Mouse (Mus musculus) gastrocnemius, postnatal 4 days (tissue): ENCODE measurements at regions not wholly inside any gene's neighbourhood (a gene's known extent, or its start where the extent isn't known, plus 50 kb on each side); places are given as distances from the start of the nearest gene placed in this dataset.

ENCODE experiments used
- DNase-seq, 2 experiments: peaks; one replicate each; pipeline ENCODE4 v3.0.0; 2021 to 2022; ENCODE audit warnings: low spot score in 2 of 2, mixed read lengths in 2 of 2

- DNase-seq = no peak
Observed at GRCm38 (mm10) chr9:104496220-104496619, 50.9 kb upstream of the Cpne4 start.

- no peak for DNase-seq
Observed at GRCm38 (mm10) chr9:104490696-104491095, 56.4 kb upstream of the Cpne4 start.

GRCm38 (mm10) chr9:104489383-104489782, 57.7 kb upstream of the Cpne4 start:
- DNase-seq = no peak

- DNase-seq = no peak
Observed at GRCm38 (mm10) chr9:104482440-104482839, 64.6 kb upstream of the Cpne4 start.

GRCm38 (mm10) chr9:104480683-104481082, 66.4 kb upstream of the Cpne4 start:
- DNase-seq = no peak

- no peak for DNase-seq
Observed at GRCm38 (mm10) chr9:104474831-104475230, 72.3 kb upstream of the Cpne4 start.

GRCm38 (mm10) chr9:104467238-104467637, 79.8 kb upstream of the Cpne4 start:
- DNase-seq = no peak

- DNase-seq = no peak
Observed at GRCm38 (mm10) chr9:104463701-104464100, 83.4 kb upstream of the Cpne4 start.

- no peak for DNase-seq
Observed at GRCm38 (mm10) chr9:104460133-104460532, 87.0 kb upstream of the Cpne4 start.

GRCm38 (mm10) chr9:104457635-104458034, 89.5 kb upstream of the Cpne4 start:
- DNase-seq = no peak

GRCm38 (mm10) chr9:104448577-104449165, 98.4 kb upstream of the Cpne4 start:
- no peak for DNase-seq

GRCm38 (mm10) chr9:104444906-104445305, 102.2 kb upstream of the Cpne4 start:
- DNase-seq = peak in 1 of 2 experiments; percentile 12

- DNase-seq = no peak
Observed at GRCm38 (mm10) chr9:104443236-104443635, 103.8 kb upstream of the Cpne4 start.

GRCm38 (mm10) chr9:104413021-104413420, 75.5 kb upstream of the Acpp start:
- no peak for DNase-seq

- DNase-seq = peak in 1 of 2 experiments; percentile 11
Observed at GRCm38 (mm10) chr9:104410211-104410610, 72.7 kb upstream of the Acpp start.

GRCm38 (mm10) chr9:104409381-104409780, 71.8 kb upstream of the Acpp start:
- DNase-seq = no peak

- DNase-seq = no peak
Observed at GRCm38 (mm10) chr9:104408571-104409294, 71.2 kb upstream of the Acpp start.

- no peak for DNase-seq
Observed at GRCm38 (mm10) chr9:104407559-104408376, 70.2 kb upstream of the Acpp start.

- no peak for DNase-seq
Observed at GRCm38 (mm10) chr9:104407011-104407410, 69.5 kb upstream of the Acpp start.

GRCm38 (mm10) chr9:104406491-104406890, 68.9 kb upstream of the Acpp start:
- DNase-seq = no peak

- DNase-seq = no peak
Observed at GRCm38 (mm10) chr9:104403863-104404262, 66.3 kb upstream of the Acpp start.

- no peak for DNase-seq
Observed at GRCm38 (mm10) chr9:104401673-104402072, 64.1 kb upstream of the Acpp start.
